Mouse (Mus musculus) kidney, postnatal 0 days (tissue): ENCODE results near the gene Tspan4. TPM values are rescaled to one million over a fixed set of nuclear protein-coding genes. Genes with fewer than 3 reads are reported as not detected.

Experiments
- ATAC-seq: fragments of 200-750 bp; cut with Nextera tagmentation; replicated peaks from 2 replicates; pipeline ENCODE4 v1.8.0; 2017; ENCODE audit warnings: low read depth, moderate number of reproducible peaks, moderate TSS enrichment, moderate library complexity; ENCODE audit not compliant: low FRiP score
- DNase-seq: peaks from one replicate; pipeline ENCODE4 v3.0.0-alpha.2; 2016; ENCODE audit warnings: low spot score
- H3K27ac ChIP-seq: fragments of 300-500 bp; sonication (generic); 2 replicates; pipeline ENCODE4 v1.5.1; 2014; ENCODE audit warnings: mild to moderate bottlenecking
- H3K27me3 ChIP-seq: fragments of 300-500 bp; sonication (generic); 2 replicates; pipeline ENCODE4 v1.6.1; 2014; ENCODE audit warnings: low read length, mixed read lengths; ENCODE audit not compliant: insufficient read depth
- H3K36me3 ChIP-seq: fragments of 300-500 bp; sonication (generic); 2 replicates; pipeline ENCODE4 v1.6.1; 2014; ENCODE audit warnings: low read length, mixed read lengths; ENCODE audit not compliant: insufficient read depth
- H3K4me1 ChIP-seq: fragments of 300-500 bp; sonication (generic); replicated peaks from 2 replicates; pipeline ENCODE4 v1.6.1; 2014; ENCODE audit warnings: antibody characterized with exemption, low read length, mixed read lengths; ENCODE audit not compliant: insufficient read depth
- H3K4me2 ChIP-seq: fragments of 300-500 bp; sonication (generic); 2 replicates; pipeline ENCODE4 v1.6.1; 2014; ENCODE audit warnings: mild to moderate bottlenecking, low read length, moderate library complexity, mixed read lengths
- H3K4me3 ChIP-seq: fragments of 300-500 bp; sonication (generic); replicated peaks from 2 replicates; pipeline ENCODE4 v1.5.1; 2014; ENCODE audit warnings: low read depth, low read length
- H3K9ac ChIP-seq: fragments of 300-500 bp; sonication (generic); 2 replicates; pipeline ENCODE4 v1.6.1; 2014; ENCODE audit warnings: low read depth, low read length
- H3K9me3 ChIP-seq: fragments of 300-500 bp; sonication (generic); replicated peaks from 2 replicates; pipeline ENCODE4 v1.6.1; 2016; ENCODE audit warnings: low read length, inconsistent platforms, mixed read lengths
- CTCF ChIP-seq: IDR thresholded peaks from 2 replicates; pipeline ENCODE4 v1.5.1; 2016; ENCODE audit warnings: antibody characterized with exemption, low read depth, mild to moderate bottlenecking, moderate library complexity
- WGBS: fragments of 180-500 bp; shearing (Covaris S2); extraction: QIAGEN DNeasy Blood & Tissue Kit; methylation state at CpG from one replicate; pipeline ENCODE4 v1.1.7; 2014; 5-methylcytosine and 5-hydroxymethylcytosine counted together
- polyA plus RNA-seq: library from polyadenylated mRNA; unstranded; fragments of >200 nt; fragmentation: Nextera tagmentation; extraction: Ambion mirVana; gene quantifications from 2 replicates; pipeline ENCODE4 v1.2.1, GENCODE M21; 2015

Tspan4 gene
- polyA plus RNA-seq, 1 experiment from 2014 or later: 115 TPM

GRCm38 (mm10) chr7:141518926-141519325, 43.9 kb downstream of the Tspan4 start:
- 81% methylated on average over 3 of the region's 3 CpGs for WGBS
- no peaks in the 10 kb centered on the region for H3K27me3 ChIP-seq
- peaks cover 9% of the 10 kb centered on the region; the same call in 1 of the 2 replicates for H3K36me3 ChIP-seq
- no peaks in the 10 kb centered on the region for H3K9me3 ChIP-seq
- no peak overlapping the region for H3K4me3 ChIP-seq
- DNase-seq (no peak), ATAC-seq (no peak)
- no peaks in the 10 kb centered on the region for H3K4me1 ChIP-seq
- H3K9ac ChIP-seq: no peak overlapping the region
- no peak overlapping the region for H3K4me2 ChIP-seq
- no peak overlapping the region for H3K27ac ChIP-seq
- no peak for TF ChIP-seq CTCF

GRCm38 (mm10) chr7:141519795-141520194, 44.8 kb downstream of the Tspan4 start:
- no peak for ATAC-seq
- no peak overlapping the region for H3K4me2 ChIP-seq
- H3K27me3 ChIP-seq: no peaks in the 10 kb centered on the region
- no peak overlapping the region for H3K27ac ChIP-seq
- no peak overlapping the region for H3K9ac ChIP-seq
- no peak for DNase-seq
- 70% methylated on average over 1 of the region's 1 CpGs for WGBS
- peaks cover 9% of the 10 kb centered on the region; the same call in 1 of the 2 replicates for H3K36me3 ChIP-seq
- no peak overlapping the region for H3K4me3 ChIP-seq
- TF ChIP-seq CTCF: no peak
- H3K4me1 ChIP-seq: no peaks in the 10 kb centered on the region
- H3K9me3 ChIP-seq: no peaks in the 10 kb centered on the region

GRCm38 (mm10) chr7:141523007-141523406, 48.0 kb downstream of the Tspan4 start:
- ATAC-seq: no peak
- 45% methylated on average over 4 of the region's 4 CpGs for WGBS

GRCm38 (mm10) chr7:141524271-141524670, 49.2 kb downstream of the Tspan4 start:
- no peak for DNase-seq
- Histone ChIP-seq H3K9ac (no peak overlapping the region), H3K9me3 (no peaks in the 10 kb centered on the region), H3K4me3 (no peak overlapping the region), H3K4me2 (no peak overlapping the region), H3K4me1 (no peaks in the 10 kb centered on the region), H3K27me3 (no peaks in the 10 kb centered on the region), H3K36me3 (peaks cover 7% of the 10 kb centered on the region; the same call in 1 of the 2 replicates), H3K27ac (peak overlapping the region; percentile 19)
- ATAC-seq: no peak
- WGBS: 68% methylated on average over 4 of the region's 4 CpGs
- no peak for TF ChIP-seq CTCF

More at GRCm38 (mm10) chr7:141523007-141523406, 48.0 kb downstream of the Tspan4 start:
- H3K4me2 ChIP-seq: no peak overlapping the region
- TF ChIP-seq CTCF: peak; percentile 15; the same call in 1 of the 2 replicates
- H3K4me3 ChIP-seq: no peak overlapping the region
- no peak overlapping the region for H3K27ac ChIP-seq
- DNase-seq: no peak
- no peaks in the 10 kb centered on the region for H3K4me1 ChIP-seq
- H3K36me3 ChIP-seq: 0 out of 2 replicates have a peak, but pooled peaks cover 4% of the 10 kb centered on the region
- H3K9ac ChIP-seq: no peak overlapping the region
- no peaks in the 10 kb centered on the region for H3K27me3 ChIP-seq
- H3K9me3 ChIP-seq: no peaks in the 10 kb centered on the region

- H3K4me3 ChIP-seq: no peak overlapping the region
- H3K4me1 ChIP-seq: no peaks in the 10 kb centered on the region
- H3K9me3 ChIP-seq: no peaks in the 10 kb centered on the region
- H3K9ac ChIP-seq: no peak overlapping the region; the same call in 1 of the 2 replicates
- no peak overlapping the region for H3K4me2 ChIP-seq
- peak; percentile 94 for DNase-seq
- WGBS: 23% methylated on average over 6 of the region's 6 CpGs
- ATAC-seq: peak; percentile 82
- no peaks in the 10 kb centered on the region for H3K27me3 ChIP-seq
- peaks cover 8% of the 10 kb centered on the region; the same call in 1 of the 2 replicates for H3K36me3 ChIP-seq
- TF ChIP-seq CTCF: peak; percentile 97
- peak overlapping the region; percentile 19 for H3K27ac ChIP-seq
Observed at GRCm38 (mm10) chr7:141524760-141525579, 49.9 kb downstream of the Tspan4 start.

- WGBS: 89% methylated on average over 4 of the region's 4 CpGs
- Histone ChIP-seq H3K4me2 (no peak overlapping the region), H3K4me3 (no peak overlapping the region), H3K27me3 (no peaks in the 10 kb centered on the region), H3K36me3 (peaks cover 8% of the 10 kb centered on the region; the same call in 1 of the 2 replicates), H3K4me1 (no peaks in the 10 kb centered on the region), H3K9me3 (no peaks in the 10 kb centered on the region), H3K9ac (no peak overlapping the region), H3K27ac (no peak overlapping the region)
- ATAC-seq (no peak), DNase-seq (no peak)
- no peak for TF ChIP-seq CTCF
Observed at GRCm38 (mm10) chr7:141525580-141525925, 50.5 kb downstream of the Tspan4 start.
